Mouse (Mus musculus) neural tube, embryonic 11.5 days (tissue): ENCODE data around the gene Lfng. TPM values are rescaled to one million over a fixed set of nuclear protein-coding genes. Genes with fewer than 3 reads are reported as not detected.

Experiments
- ATAC-seq: fragments of 200-750 bp; cut with Nextera tagmentation; 2 replicates; pipeline ENCODE4 v1.8.0; 2017; ENCODE audit warnings: moderate number of reproducible peaks, mild to moderate bottlenecking, moderate TSS enrichment, moderate library complexity; ENCODE audit not compliant: insufficient read depth, low FRiP score, low TSS enrichment
- DNase-seq: peaks from one replicate; pipeline ENCODE4 v3.0.0-alpha.2; 2015; ENCODE audit warnings: low spot score
- H3K27ac ChIP-seq: fragments of 300-500 bp; sonication (generic); 2 replicates; pipeline ENCODE4 v1.5.1; 2014; ENCODE audit warnings: low read depth, mild to moderate bottlenecking, low read length
- H3K27me3 ChIP-seq: fragments of 300-500 bp; sonication (generic); 2 replicates; pipeline ENCODE4 v1.6.1; 2014; ENCODE audit warnings: mild to moderate bottlenecking, low read length, mixed read lengths; ENCODE audit not compliant: control insufficient read depth, insufficient read depth
- H3K36me3 ChIP-seq: fragments of 300-500 bp; sonication (generic); 2 replicates; pipeline ENCODE4 v1.6.1; 2014; ENCODE audit warnings: mild to moderate bottlenecking, low read length, moderate library complexity, mixed read lengths; ENCODE audit not compliant: control insufficient read depth, insufficient read depth
- H3K4me1 ChIP-seq: fragments of 300-500 bp; sonication (generic); 2 replicates; pipeline ENCODE4 v1.6.1; 2014; ENCODE audit warnings: low read length, mixed read lengths; ENCODE audit not compliant: control insufficient read depth, insufficient read depth
- H3K4me2 ChIP-seq: fragments of 300-500 bp; sonication (generic); 2 replicates; pipeline ENCODE4 v1.6.1; 2014; ENCODE audit warnings: low read depth, mild to moderate bottlenecking, moderate library complexity
- H3K4me3 ChIP-seq: fragments of 300-500 bp; sonication (generic); 2 replicates; pipeline ENCODE4 v1.5.1; 2014; ENCODE audit warnings: low read depth, low read length
- H3K9ac ChIP-seq: fragments of 300-500 bp; sonication (generic); 2 replicates; pipeline ENCODE4 v1.6.1; 2014; ENCODE audit warnings: mild to moderate bottlenecking, low read length
- H3K9me3 ChIP-seq: fragments of 300-500 bp; sonication (generic); 2 replicates; pipeline ENCODE4 v1.6.1; 2016; ENCODE audit warnings: low read length; ENCODE audit not compliant: control insufficient read depth
- WGBS: fragments of 180-500 bp; shearing (Covaris S2); extraction: QIAGEN DNeasy Blood & Tissue Kit; methylation state at CpG from one replicate; pipeline ENCODE4 v1.1.7; 2014; 5-methylcytosine and 5-hydroxymethylcytosine counted together
- polyA plus RNA-seq: library from polyadenylated mRNA; unstranded; fragments of >200 nt; fragmentation: Nextera tagmentation; extraction: Ambion mirVana; gene quantifications from 2 replicates; pipeline ENCODE4 v1.2.1, GENCODE M21; 2014

Lfng gene
- polyA plus RNA-seq, 1 experiment from 2014 or later, result 35.4 TPM

DNA sequence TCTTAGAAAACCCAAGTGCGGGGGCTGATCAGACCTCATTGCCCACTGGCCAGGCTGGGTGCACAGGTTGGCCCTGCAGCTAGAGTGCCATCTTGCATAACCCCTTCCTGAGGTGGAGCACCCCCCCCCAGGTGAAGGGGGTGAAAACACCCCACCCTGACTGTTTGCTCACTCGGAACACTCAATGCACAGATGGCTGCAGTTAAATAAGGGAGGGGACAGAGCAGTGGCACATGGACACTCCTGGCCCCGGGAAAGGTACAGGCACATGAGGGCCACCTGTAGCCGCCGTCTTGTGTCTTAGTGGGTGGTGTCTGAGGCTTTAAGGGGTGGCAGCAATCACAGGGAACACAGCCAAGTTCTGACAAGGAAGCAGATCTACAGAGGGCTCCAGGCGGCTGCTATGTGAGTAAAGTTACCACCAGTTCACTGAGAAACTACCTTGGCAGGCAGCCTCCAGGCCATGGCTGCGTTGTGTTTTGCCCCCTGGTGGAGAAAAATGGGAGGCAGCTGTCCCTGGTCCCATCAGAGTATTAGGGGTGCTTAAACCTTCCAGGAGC is 56.6 kb downstream of the Lfng start:
- Histone ChIP-seq H3K36me3 (peaks cover 2% of the 10 kb centered on the region; the same call in 1 of the 2 replicates), H3K27me3 (no peaks in the 10 kb centered on the region), H3K4me1 (no peaks in the 10 kb centered on the region), H3K4me2 (no peak overlapping the region), H3K9ac (no peak overlapping the region), H3K4me3 (no peak overlapping the region), H3K27ac (no peak overlapping the region), H3K9me3 (no peaks in the 10 kb centered on the region)
- DNase-seq (peak; percentile 55), ATAC-seq (no peak)
- WGBS, result 64% methylated on average over 7 of the region's 7 CpGs

Other genes starting within 250 kb of the Lfng start
- gene Snx8, start 218.1 kb upstream of the Lfng start, polyA plus RNA-seq, result 8.4 and 10.0 TPM in 2 replicates
- 195 and 198 TPM in 2 replicates for gene Eif3b, start 188.0 kb upstream of the Lfng start, polyA plus RNA-seq
- gene Gm4869, start 161.7 kb upstream of the Lfng start, polyA plus RNA-seq, result not detected in 2 replicates
- gene Chst12, start 101.8 kb upstream of the Lfng start, polyA plus RNA-seq, result 14.4 and 15.5 TPM in 2 replicates
- not detected in 2 replicates for gene Grifin, start 42.2 kb upstream of the Lfng start, polyA plus RNA-seq
- gene Ttyh3, start 41.7 kb downstream of the Lfng start, polyA plus RNA-seq, result 61.0 and 65.0 TPM in 2 replicates
- gene Iqce, start 95.1 kb downstream of the Lfng start, polyA plus RNA-seq, result 18.3 and 18.4 TPM in 2 replicates
- gene Brat1, start 97.7 kb downstream of the Lfng start, polyA plus RNA-seq, result 15.1 and 15.9 TPM in 2 replicates
- 0.38 and 0.69 TPM in 2 replicates for gene Amz1, start 116.8 kb downstream of the Lfng start, polyA plus RNA-seq
- 60.3 and 65.0 TPM in 2 replicates for gene Gna12, start 223.1 kb downstream of the Lfng start, polyA plus RNA-seq